Mouse (Mus musculus): ENCODE data around the gene E130309D02Rik. TPM values are rescaled to one million over a fixed set of nuclear protein-coding genes. Genes with fewer than 3 reads are reported as not detected.

E130309D02Rik gene
- total RNA-seq, 2 experiments from 2014 or later = 15.4 to 15.8 TPM

GRCm38 (mm10) chr5:143314183-143314729, 904 bp downstream of the E130309D02Rik start:
- intact Hi-C loops (cut with DNase I) = no loop called here
- DNase-seq = no peak

- DNase-seq = peak; percentile 79 to 88
Observed at GRCm38 (mm10) chr5:143311886-143312285, 3.3 kb downstream of the E130309D02Rik start.

DNA sequence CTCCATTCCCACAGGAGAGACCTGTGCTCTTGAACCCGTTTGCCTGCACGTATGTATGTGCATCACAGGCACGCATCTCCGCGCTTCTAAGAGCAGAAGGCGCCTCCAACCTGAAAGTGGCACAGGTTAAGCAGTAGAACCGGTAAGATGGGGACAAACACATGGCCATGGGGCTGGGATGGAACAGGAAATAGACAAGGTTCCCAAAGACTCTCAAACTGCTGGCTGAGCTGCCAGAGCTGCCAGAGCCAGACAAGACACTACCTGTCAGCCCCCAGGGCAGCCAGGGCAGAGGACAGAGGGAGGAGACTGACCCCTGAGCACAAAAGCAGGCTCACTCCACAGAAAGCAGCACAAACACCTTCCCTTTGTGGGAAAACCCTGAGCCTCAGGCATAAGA, 5.2 kb downstream of the E130309D02Rik start:
- intact Hi-C loops (cut with DNase I) = no loop called here
- DNase-seq = no peak

More at GRCm38 (mm10) chr5:143311886-143312285, 3.3 kb downstream of the E130309D02Rik start:
- intact Hi-C loops (cut with DNase I) = no loop called here

- DNase-seq = no peak
- intact Hi-C loops (cut with DNase I) = no loop called here
Observed at GRCm38 (mm10) chr5:143308825-143309224, 6.3 kb downstream of the E130309D02Rik start.

DNA sequence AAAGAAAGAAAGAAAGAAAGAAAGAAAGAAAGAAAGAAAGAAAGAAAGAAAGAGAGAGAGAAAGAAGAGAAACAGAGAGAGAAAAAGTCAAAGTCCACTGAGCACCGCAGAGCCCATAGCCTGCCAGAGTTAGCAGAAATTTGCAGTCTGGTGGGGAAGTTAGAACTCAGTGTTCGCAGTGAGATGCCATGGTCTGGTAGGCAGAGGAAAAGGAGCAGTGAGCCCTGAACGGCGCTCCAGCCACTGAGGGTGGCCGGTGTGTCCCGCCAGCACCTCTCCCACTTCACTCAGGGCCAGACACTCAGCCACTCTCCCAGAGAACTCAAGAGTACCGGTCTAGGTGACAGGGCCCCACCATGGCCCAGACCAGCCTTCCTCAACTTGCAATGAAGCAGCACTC, 10.9 kb downstream of the E130309D02Rik start:
- intact Hi-C loops (cut with DNase I) = loop anchor here (5.0 kb wide), 3 partner anchors 67 to 217 kb away; partner anchors contain the start of gene Zfp12
- no peak for DNase-seq

DNA sequence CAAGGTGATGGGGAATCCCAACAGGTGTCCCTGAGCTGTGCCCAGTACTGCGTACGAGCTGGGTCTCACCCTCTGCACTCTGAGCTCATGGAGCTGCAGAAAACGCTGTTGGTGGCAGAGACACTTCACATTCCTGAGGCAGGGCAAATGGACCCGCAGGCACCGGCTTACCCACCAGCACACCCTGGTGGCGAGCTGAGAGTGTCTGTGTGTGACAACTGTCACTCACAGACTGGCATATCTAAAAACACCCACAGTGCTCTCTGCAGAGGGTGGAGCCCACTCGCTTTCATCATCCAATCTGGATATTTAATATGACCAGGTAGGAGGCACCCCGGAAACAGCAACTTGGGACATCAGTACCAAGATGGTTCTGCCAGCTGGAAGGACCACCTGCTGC, 13.9 kb downstream of the E130309D02Rik start:
- no peak for DNase-seq
- intact Hi-C loops (cut with DNase I) = loop anchor here (5.0 kb wide), 3 partner anchors 64 to 214 kb away; partner anchors contain the start of gene Zfp12

GRCm38 (mm10) chr5:143299686-143300085, 15.5 kb downstream of the E130309D02Rik start:
- intact Hi-C loops (cut with DNase I) = loop anchor here (5.0 kb wide), 3 partner anchors 62 to 212 kb away; partner anchors contain the start of gene Zfp12
- DNase-seq = peak; percentile 31 to 58

DNA sequence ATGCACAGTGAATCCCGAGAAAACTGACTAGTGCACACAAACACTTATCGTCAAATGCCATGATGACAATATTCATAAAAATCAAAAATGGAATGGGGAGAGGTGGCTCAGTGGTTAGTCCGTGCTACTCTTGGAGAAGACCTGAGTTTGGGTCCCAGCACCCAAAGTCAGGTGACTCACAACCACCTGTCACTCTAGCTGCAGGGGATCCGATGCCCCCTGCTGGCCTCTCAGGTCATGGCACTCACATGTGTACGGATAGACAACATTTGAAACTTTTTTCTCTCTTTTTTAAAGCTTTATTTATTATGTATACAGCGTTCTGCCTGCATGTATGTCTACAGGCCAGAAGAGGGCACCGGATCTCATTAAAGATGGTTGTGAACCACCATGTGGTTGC, 16.8 kb downstream of the E130309D02Rik start:
- intact Hi-C loops (cut with DNase I) = no loop called here
- no peak for DNase-seq

GRCm38 (mm10) chr5:143297986-143298385, 17.2 kb downstream of the E130309D02Rik start:
- intact Hi-C loops (cut with DNase I) = no loop called here
- DNase-seq = no peak

DNA sequence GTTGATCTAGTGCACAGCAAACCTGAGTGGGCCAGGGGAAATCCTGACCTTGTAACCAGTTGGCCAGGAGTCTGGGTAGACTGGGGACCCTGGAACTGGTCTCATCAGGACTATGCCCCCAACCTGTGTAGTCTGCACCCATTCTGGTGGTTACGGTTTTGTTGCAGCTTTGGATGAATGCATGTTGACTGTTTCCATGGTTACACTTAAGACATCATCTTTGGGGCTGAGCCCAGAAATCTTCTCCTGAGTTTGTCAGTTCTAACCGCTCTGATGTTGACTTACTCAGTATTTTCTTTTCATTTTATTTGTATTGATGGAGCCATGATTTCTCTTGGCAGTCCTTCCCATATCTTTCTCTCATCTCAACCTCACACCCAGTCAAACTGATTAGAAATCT, 19.8 kb downstream of the E130309D02Rik start:
- intact Hi-C loops (cut with DNase I) = no loop called here
- DNase-seq = no peak

- no peak for DNase-seq
- intact Hi-C loops (cut with DNase I) = no loop called here
Observed at GRCm38 (mm10) chr5:143294862-143295261, 20.3 kb downstream of the E130309D02Rik start.

DNA sequence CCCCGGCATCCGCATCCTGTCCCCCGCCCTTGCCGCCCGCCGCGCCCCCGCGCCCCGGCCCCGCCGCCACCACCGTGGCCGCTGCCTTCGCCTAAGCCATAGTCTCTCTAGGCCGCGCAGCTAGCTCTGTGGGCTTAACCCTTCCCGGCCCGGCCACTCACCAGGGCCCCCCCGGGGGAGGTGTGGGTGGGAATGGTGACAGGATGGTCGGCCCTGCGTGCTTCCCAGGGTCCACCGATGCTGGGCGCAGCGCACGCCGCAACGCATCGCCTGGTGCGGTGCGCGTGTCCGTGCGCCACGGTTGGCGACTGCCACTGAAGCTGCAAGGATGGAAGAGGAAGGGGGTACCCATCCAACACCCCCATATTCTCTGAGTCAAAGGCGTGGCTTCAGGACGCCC, 21.8 kb downstream of the E130309D02Rik start, which contains the start of gene Zfp853:
TSS of gene Zfp853 (minus strand) at position 220 of the 400 bp plus-strand sequence.
- DNase-seq = no peak
- intact Hi-C loops (cut with DNase I) = no loop called here

DNA sequence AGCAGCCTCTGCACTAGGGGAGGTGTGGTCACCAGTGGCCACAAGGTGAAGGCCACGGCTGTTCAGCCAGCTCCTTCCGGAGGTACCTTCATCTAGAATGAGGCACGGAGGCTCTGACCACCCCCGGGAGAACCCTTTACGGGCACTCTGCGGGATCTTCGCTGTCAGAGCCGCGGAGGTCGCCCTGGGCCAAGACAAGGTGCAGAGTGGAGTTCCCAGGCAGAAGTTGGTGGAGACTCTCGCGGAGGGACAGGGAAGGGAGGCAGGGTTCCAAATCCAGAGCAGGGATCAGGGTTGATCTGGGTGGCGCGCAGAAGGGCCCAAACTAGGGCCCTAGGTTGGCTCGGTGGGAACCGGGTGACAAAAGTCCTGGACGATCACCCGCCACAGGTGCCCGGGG, 22.3 kb downstream of the E130309D02Rik start:
- DNase-seq = no peak
- intact Hi-C loops (cut with DNase I) = no loop called here

DNA sequence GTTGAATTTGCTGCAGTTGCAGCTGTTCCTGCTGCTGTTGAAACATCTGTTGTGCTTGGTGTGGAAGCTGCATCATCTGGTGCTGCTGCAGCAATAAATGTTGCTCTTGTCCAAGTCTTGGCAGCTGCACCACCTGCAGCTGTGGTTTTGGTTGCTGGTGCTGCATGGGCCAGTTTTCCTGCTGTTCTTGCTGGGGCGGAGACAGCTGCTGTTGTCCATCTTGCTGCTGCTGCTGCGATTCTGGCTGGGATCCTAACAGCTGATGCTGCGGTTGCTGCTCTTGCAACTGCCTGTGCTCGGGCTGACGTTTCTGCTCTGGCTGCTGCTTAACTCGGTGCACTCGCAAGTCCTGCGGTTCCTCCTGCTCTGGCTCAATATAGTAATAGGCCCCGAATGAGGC, 25.9 kb downstream of the E130309D02Rik start:
- intact Hi-C loops (cut with DNase I) = no loop called here
- DNase-seq = no peak

DNA sequence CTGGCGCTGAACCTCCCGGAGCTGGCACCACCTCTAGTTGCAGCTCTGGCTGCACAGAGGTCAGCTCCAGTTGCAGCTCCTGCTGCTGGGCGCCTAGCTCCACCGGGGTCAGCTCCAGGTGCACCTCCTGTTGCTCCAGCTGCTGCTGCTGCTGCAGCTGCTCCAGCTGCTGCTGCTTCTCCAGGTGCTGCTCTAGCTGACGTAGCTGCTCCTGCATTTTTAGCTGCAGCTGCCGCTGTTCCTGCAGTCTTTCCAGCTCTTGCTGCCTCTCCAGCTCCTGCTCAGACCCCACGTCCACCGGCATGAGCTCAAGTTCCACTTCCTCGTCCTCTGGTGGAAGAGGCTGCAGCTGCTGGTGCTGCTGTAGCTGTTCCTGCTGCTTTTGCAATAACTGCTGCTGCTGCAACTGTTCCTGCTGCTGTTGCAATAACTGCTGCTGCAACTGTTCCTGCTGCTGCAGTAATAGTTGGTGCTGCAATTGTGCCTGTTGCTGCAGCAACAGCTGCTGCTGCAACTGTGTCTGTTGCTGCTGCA, 26.7 kb downstream of the E130309D02Rik start:
- intact Hi-C loops (cut with DNase I) = no loop called here
- no peak for DNase-seq

DNA sequence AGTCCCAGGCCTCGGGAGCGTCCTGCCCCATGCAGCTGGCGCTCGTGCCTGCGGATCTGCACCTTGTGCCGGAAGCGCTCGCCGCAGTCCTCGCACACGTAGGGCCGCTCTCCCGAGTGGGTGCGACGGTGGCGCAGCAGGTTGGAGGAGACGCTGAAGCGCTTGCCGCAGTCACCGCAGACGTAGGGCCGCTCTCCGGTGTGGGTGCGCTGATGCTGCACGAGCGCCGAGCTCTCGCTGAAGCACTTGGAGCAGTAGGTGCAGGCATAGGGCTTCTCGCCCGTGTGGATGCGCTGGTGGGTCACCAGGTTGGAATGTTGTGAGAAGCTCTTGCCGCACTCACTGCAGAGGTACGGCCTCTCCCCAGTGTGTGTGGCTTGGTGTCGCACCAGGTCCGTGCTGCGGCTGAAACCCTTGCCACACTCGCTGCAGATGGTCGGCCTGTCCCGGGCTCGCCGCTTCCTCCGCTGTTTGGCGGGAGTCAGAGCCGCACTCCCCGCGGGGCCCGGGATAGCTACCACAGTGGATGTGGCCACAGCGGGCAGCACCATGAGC, 27.3 kb downstream of the E130309D02Rik start:
- intact Hi-C loops (cut with DNase I) = no loop called here
- DNase-seq = no peak

DNA sequence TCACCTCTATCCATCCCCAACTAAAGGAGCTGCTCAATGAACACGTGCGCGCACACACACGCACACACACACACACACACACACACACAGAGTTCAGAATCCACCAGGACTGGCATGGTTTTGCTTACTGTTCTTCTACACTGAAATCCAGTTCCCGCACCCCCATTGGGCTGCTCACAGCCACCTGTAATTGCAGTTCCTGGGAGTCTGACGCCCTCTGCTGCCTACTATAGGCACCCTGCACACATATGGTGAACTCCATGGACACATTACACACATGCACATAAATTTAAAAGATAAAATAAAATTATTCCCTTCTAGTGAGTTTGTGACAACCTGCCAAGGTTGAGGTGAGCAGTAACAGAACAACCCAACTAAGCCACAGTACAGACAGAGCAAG, 30.4 kb downstream of the E130309D02Rik start:
- intact Hi-C loops (cut with DNase I) = no loop called here
- no peak for DNase-seq

DNA sequence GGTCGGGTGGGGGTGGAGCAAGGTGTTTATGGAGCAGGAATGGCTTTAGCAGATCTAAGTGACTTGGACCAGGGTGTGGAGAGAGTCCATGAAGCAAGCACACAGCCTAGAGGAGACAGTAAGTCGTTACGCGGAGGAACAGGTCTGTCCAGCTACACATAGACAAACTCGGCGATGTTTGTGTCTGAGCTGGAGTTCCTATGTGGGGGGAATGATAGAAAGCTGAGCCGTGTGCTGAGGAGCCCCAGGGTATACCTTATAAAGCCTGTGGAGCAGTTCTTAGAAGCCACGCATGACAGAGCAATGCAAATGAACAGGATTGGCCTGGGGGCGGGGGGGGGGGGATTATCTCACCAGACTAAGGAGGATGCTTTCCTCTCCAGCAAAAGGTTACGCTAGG, 35.9 kb downstream of the E130309D02Rik start:
- intact Hi-C loops (cut with DNase I) = no loop called here
- DNase-seq = no peak

DNA sequence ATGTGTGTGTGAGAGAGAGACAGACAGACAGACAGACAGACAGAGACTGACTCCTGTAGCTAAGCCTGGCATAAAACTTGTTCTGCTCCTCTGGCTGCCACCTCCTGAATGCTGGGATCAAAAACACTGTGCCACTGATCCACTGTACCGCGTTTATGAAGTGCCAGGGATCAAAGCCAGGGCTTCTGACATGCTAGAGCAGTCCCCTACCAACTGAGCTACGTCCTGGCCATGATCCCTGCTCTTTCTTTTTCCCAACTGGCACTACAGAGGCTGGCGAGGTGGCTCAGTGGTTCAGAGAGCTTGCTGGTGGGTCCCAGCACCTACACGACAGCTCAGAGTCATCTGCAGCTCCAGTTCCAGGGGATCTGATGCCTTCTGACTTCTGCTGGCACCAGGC, 39.4 kb downstream of the E130309D02Rik start:
- no peak for DNase-seq
- intact Hi-C loops (cut with DNase I) = no loop called here

GRCm38 (mm10) chr5:143272540-143273330, 42.4 kb downstream of the E130309D02Rik start:
- intact Hi-C loops (cut with DNase I) = no loop called here
- no peak for DNase-seq

- DNase-seq = no peak
- intact Hi-C loops (cut with DNase I) = no loop called here
Observed at GRCm38 (mm10) chr5:143272108-143272507, 43.1 kb downstream of the E130309D02Rik start.

Measured in heart, postnatal 36 days (tissue).